Mouse (Mus musculus): ENCODE results near the gene Tmem135.

DNA sequence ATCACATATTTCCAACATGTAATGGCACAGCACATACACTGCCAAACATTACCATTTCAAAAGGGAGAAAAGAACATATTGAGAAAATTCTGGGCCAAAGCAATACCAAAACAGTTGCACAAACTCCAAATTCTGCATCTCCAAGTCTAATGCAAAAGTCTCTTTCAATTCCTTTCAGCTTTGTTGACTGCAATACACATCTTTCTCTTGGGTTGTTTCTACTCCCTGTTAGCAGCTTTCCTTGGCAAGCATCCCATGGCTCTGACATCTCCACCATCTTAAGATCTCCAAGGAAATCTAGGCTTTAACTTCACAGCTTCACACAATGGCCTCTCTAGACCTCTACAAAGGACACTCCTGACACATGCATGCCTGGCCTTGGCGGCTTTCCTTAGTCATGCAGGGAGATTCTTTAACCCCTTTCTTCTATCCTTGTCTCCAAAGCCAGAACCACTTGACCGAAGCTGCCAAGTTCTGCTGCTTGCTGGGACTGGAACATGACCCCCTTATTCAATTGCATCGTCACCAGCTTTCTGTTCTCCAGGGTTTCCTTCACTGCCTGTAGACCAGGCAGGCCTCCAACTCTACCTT is 172.7 kb downstream of the Tmem135 start:
- TF ChIP-seq CTCF (IDR thresholded peaks at IDR 0.05; ENCODE audit: extremely low read depth, insufficient read length, insufficient replicate concordance, low read depth, low read length) (no peak), POLR2A (IDR thresholded peaks at IDR 0.05; ENCODE audit: low read depth, low read length) (no peak)

Measured in small intestine, adult 2 months (tissue).